Mouse (Mus musculus) heart, adult 2 months (tissue): Measurements from ENCODE around the gene Ptch1. TPM values are rescaled to one million over a fixed set of nuclear protein-coding genes. Genes with fewer than 3 reads are reported as not detected.

ENCODE experiments used
- DNase-seq, 2 experiments: peaks; one replicate each; pipeline ENCODE4 v3.0.0; 2021
- H3K27ac ChIP-seq: fragments of 200-600 bp; 2 replicates; pipeline ENCODE4 v1.8.1; 2022
- H3K27me3 ChIP-seq: fragments of 200-500 bp; 2 replicates; pipeline ENCODE4 v1.6.1; 2012; ENCODE audit warnings: mild to moderate bottlenecking, low read length, inconsistent platforms, mixed read lengths; ENCODE audit not compliant: control insufficient read depth, insufficient read depth
- H3K36me3 ChIP-seq: fragments of 200-500 bp; 2 replicates; pipeline ENCODE4 v1.6.1; 2012; ENCODE audit warnings: low read length, inconsistent platforms; ENCODE audit not compliant: control insufficient read depth, insufficient read depth
- H3K4me1 ChIP-seq: fragments of 200-500 bp; 2 replicates; pipeline ENCODE4 v1.6.1; 2011; ENCODE audit warnings: low read length; ENCODE audit not compliant: control insufficient read depth, insufficient read depth
- H3K4me3 ChIP-seq: fragments of 200-600 bp; 2 replicates; pipeline ENCODE4 v1.8.1; 2022
- H3K79me2 ChIP-seq: fragments of 200-500 bp; replicated peaks from 2 replicates; pipeline ENCODE4 v1.6.1; 2012; ENCODE audit warnings: mild to moderate bottlenecking, inconsistent platforms, low read length, moderate library complexity, mixed read lengths; ENCODE audit not compliant: control insufficient read depth, insufficient read depth
- H3K9ac ChIP-seq: fragments of 200-500 bp; 2 replicates; pipeline ENCODE4 v1.6.1; 2012; ENCODE audit warnings: low read depth, mild to moderate bottlenecking, control low read depth, inconsistent platforms, low read length, mixed read lengths
- CTCF ChIP-seq: fragments of 200-600 bp; IDR thresholded peaks from 2 replicates; pipeline ENCODE4 v1.8.1; 2022; ENCODE audit warnings: antibody characterized with exemption, mild to moderate bottlenecking, moderate library complexity
- EP300 ChIP-seq: fragments of 200-500 bp; IDR thresholded peaks from 2 replicates; pipeline ENCODE4 v1.6.1; 2011; ENCODE audit warnings: low read depth, low read length, control low read depth; ENCODE audit not compliant: insufficient read depth
- POLR2A ChIP-seq: fragments of 200-500 bp; IDR thresholded peaks from 2 replicates; pipeline ENCODE4 v1.6.1; 2011; ENCODE audit warnings: mild to moderate bottlenecking, low read depth, low read length, control low read depth; ENCODE audit not compliant: insufficient read depth
- WGBS: fragments of 180-500 bp; shearing (Covaris S2); methylation state at CpG from one replicate; pipeline ENCODE4 v1.1.7; 2018; 5-methylcytosine and 5-hydroxymethylcytosine counted together
- intact Hi-C: fragments of 180-260 bp; cut with DNase I; formaldehyde crosslinking; loops from one replicate; pipeline ENCODE4 v1.15.1; 2025
- polyA plus RNA-seq: library from polyadenylated mRNA; depleted of rRNA; stranded (reverse); fragments of >200 nt; gene quantifications from 2 replicates; pipeline ENCODE4 v1.2.3, GENCODE M21; 2012
- total RNA-seq, 2 experiments: library from RNA; stranded (reverse); gene quantifications; 2 replicates each; pipeline ENCODE4 v1.2.3; 2021

Gene Ptch1
- total and polyA plus RNA-seq, 3 experiments, result 6.7 to 16.4 (median 9.3) TPM

DNA sequence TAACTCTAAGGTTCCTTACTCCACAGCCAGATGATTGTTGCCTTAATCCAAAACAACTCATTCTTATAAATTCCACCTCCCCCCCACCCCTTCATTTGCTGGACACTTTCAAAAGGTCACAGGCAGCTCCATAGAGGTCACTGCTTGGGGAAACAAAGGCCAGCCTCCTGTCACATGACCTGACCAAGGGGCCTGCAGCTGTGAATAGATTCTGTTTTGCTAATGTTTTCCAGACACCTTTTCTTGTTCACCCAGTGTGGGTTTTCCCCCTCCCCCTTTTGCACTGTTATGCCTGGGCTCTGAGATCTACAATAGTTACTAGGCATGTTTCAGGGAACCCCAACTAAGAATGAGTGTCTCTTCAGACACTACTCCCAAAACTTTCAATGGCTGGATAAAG, 31.9 kb downstream of the Ptch1 start:
- peaks cover 10% of the 10 kb centered on the region for H3K36me3 ChIP-seq
- H3K4me3 ChIP-seq, result no peak overlapping the region
- no peaks in the 10 kb centered on the region; the same call in 1 of the 2 replicates for H3K4me1 ChIP-seq
- no peak for DNase-seq
- H3K27me3 ChIP-seq, result no peaks in the 10 kb centered on the region
- no peak overlapping the region for H3K27ac ChIP-seq
- intact Hi-C loops, result no loop called here
- no peaks in the 10 kb centered on the region for H3K79me2 ChIP-seq
- H3K9ac ChIP-seq, result no peak overlapping the region
- no peak for TF ChIP-seq CTCF
- TF ChIP-seq POLR2A, result no peak
- TF ChIP-seq EP300, result no peak

GRCm38 (mm10) chr13:63540584-63540983, 32.8 kb downstream of the Ptch1 start:
- H3K27me3 ChIP-seq, result no peaks in the 10 kb centered on the region
- H3K36me3 ChIP-seq, result peaks cover 10% of the 10 kb centered on the region
- no peak overlapping the region for H3K4me3 ChIP-seq
- intact Hi-C loops, result no loop called here
- H3K9ac ChIP-seq, result no peak overlapping the region
- H3K4me1 ChIP-seq, result no peaks in the 10 kb centered on the region; the same call in 1 of the 2 replicates
- H3K27ac ChIP-seq, result no peak overlapping the region
- DNase-seq, result no peak
- 91% methylated on average over 12 of the region's 12 CpGs for WGBS
- H3K79me2 ChIP-seq, result no peaks in the 10 kb centered on the region
- no peak for TF ChIP-seq POLR2A
- no peak for TF ChIP-seq EP300
- TF ChIP-seq CTCF, result no peak

GRCm38 (mm10) chr13:63534981-63535380, 38.4 kb downstream of the Ptch1 start:
- no peak overlapping the region for H3K4me3 ChIP-seq
- 89% methylated on average over 4 of the region's 4 CpGs for WGBS
- intact Hi-C loops, result no loop called here
- H3K4me1 ChIP-seq, result no peaks in the 10 kb centered on the region
- no peak overlapping the region for H3K27ac ChIP-seq
- H3K79me2 ChIP-seq, result no peaks in the 10 kb centered on the region
- no peak for DNase-seq
- H3K9ac ChIP-seq, result no peak overlapping the region
- peaks cover 2% of the 10 kb centered on the region; the same call in 1 of the 2 replicates for H3K36me3 ChIP-seq
- H3K27me3 ChIP-seq, result no peaks in the 10 kb centered on the region
- no peak for TF ChIP-seq CTCF
- no peak for TF ChIP-seq EP300
- no peak for TF ChIP-seq POLR2A

GRCm38 (mm10) chr13:63530857-63531256, 42.5 kb downstream of the Ptch1 start:
- no peak overlapping the region for H3K27ac ChIP-seq
- H3K4me3 ChIP-seq, result no peak overlapping the region
- 94% methylated on average over 9 of the region's 9 CpGs for WGBS
- H3K4me1 ChIP-seq, result peaks cover 1% of the 10 kb centered on the region
- no peaks in the 10 kb centered on the region for H3K79me2 ChIP-seq
- TF ChIP-seq POLR2A, result no peak
- no peak for TF ChIP-seq CTCF
- no peak for TF ChIP-seq EP300
- intact Hi-C loops, result no loop called here
- DNase-seq, result no peak
- H3K36me3 ChIP-seq, result peaks cover 4% of the 10 kb centered on the region
- H3K9ac ChIP-seq, result no peak overlapping the region
- no peaks in the 10 kb centered on the region for H3K27me3 ChIP-seq

DNA sequence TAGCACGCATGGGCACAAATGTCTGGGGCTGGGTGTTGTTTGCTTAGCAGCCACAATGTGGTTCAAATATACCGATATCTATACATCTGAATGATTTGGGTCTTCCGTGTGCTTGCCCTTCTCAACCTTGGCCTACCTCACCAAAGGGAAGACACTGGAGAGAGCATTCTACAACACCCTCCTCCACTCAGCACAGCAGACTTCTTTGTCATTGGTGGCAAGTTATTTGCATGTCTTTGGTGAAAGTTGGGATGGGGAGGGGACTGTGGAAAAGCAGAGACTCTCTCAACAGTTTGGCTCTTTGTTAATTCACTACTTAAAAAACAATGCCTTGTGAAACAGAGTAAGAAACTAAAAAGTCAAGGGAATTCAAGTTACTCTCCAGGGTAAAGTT, 43.0 kb downstream of the Ptch1 start:
- Histone ChIP-seq H3K27ac (no peak overlapping the region), H3K4me1 (peaks cover 1% of the 10 kb centered on the region), H3K36me3 (peaks cover 4% of the 10 kb centered on the region), H3K4me3 (no peak overlapping the region), H3K79me2 (no peaks in the 10 kb centered on the region), H3K9ac (no peak overlapping the region), H3K27me3 (no peaks in the 10 kb centered on the region)
- 94% methylated on average over 3 of the region's 3 CpGs for WGBS
- TF ChIP-seq EP300 (no peak), CTCF (no peak), POLR2A (no peak)
- DNase-seq, result no peak
- intact Hi-C loops, result no loop called here

DNA sequence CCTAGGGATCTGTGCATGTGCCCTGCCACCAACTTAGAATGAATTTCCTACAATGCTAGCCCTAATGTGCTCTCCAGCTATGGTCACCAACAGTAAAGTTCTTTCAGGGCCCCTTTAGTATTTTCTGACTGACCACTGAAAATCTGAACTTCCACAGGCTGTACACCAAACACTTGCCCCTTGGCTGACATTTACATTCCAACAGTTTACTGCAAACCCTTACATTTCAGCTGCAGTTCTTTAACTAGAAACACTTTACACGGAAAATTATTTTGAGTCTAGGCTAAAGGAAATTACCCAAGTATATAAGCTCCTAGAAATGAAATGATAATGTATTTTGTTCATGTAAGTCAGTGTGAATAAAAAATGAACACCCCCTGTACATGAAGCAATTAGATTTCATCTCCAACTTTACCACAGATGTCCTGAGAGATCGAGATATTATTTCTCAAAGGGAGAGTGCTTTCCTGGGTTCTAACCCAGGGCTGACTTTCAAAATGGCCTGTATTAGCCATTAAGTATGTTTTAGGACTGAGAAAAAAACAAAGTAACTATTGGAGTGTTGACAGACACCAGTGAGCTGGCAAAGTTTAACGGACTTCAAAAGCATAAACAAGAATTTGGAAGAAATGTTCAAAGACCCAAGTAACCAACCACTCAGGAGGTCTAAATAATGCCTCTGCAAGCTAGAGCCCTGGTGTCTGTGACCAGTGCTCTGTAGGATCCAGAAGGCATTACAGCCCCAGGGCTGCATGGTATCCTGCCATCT, 43.6 kb downstream of the Ptch1 start:
- no peak overlapping the region for H3K27ac ChIP-seq
- WGBS, result 59% methylated on average over 3 of the region's 3 CpGs
- intact Hi-C loops, result loop anchor here (5.0 kb wide), 1 partner anchor 33 kb away; no protein-coding TSS in a partner anchor
- no peak for TF ChIP-seq POLR2A
- H3K79me2 ChIP-seq, result no peaks in the 10 kb centered on the region
- no peak overlapping the region for H3K4me3 ChIP-seq
- DNase-seq, result no peak
- no peak overlapping the region for H3K9ac ChIP-seq
- peaks cover 4% of the 10 kb centered on the region for H3K36me3 ChIP-seq
- H3K27me3 ChIP-seq, result no peaks in the 10 kb centered on the region
- H3K4me1 ChIP-seq, result peaks cover 1% of the 10 kb centered on the region
